Mouse (Mus musculus) kidney, embryonic 14.5 days (tissue): ENCODE measurements around the gene Ccl12. TPM values are rescaled to one million over a fixed set of nuclear protein-coding genes. Genes with fewer than 3 reads are reported as not detected.

Experiments used
- ATAC-seq: fragments of 200-750 bp; cut with Nextera tagmentation; 2 replicates; pipeline ENCODE4 v1.8.0; 2017; ENCODE audit warnings: moderate number of reproducible peaks, mild to moderate bottlenecking, moderate TSS enrichment, moderate library complexity; ENCODE audit not compliant: low FRiP score, low TSS enrichment
- H3K27ac ChIP-seq: fragments of 300-500 bp; sonication (generic); 2 replicates; pipeline ENCODE4 v1.5.1; 2014; ENCODE audit warnings: low read depth, mild to moderate bottlenecking, low read length, moderate library complexity, mixed read lengths
- H3K27me3 ChIP-seq: fragments of 300-500 bp; sonication (generic); 2 replicates; pipeline ENCODE4 v1.6.1; 2014; ENCODE audit warnings: mild to moderate bottlenecking, low read length; ENCODE audit not compliant: control insufficient read depth, insufficient read depth
- H3K36me3 ChIP-seq: fragments of 300-500 bp; sonication (generic); 2 replicates; pipeline ENCODE4 v1.6.1; 2014; ENCODE audit warnings: low read length, mixed read lengths; ENCODE audit not compliant: control insufficient read depth, insufficient read depth
- H3K4me1 ChIP-seq: fragments of 300-500 bp; sonication (generic); 2 replicates; pipeline ENCODE4 v1.6.1; 2014; ENCODE audit warnings: low read length, mixed read lengths; ENCODE audit not compliant: control insufficient read depth, insufficient read depth
- H3K4me2 ChIP-seq: fragments of 300-500 bp; sonication (generic); replicated peaks from 2 replicates; pipeline ENCODE4 v1.6.1; 2014; ENCODE audit warnings: low read depth, mild to moderate bottlenecking, low read length
- H3K4me3 ChIP-seq: fragments of 300-500 bp; sonication (generic); 2 replicates; pipeline ENCODE4 v1.5.1; 2014; ENCODE audit warnings: mild to moderate bottlenecking, low read length
- H3K9ac ChIP-seq: fragments of 300-500 bp; sonication (generic); 2 replicates; pipeline ENCODE4 v1.6.1; 2014; ENCODE audit warnings: low read depth, mild to moderate bottlenecking, low read length, moderate library complexity
- H3K9me3 ChIP-seq: fragments of 300-500 bp; sonication (generic); 2 replicates; pipeline ENCODE4 v1.6.1; 2016; ENCODE audit warnings: low read length; ENCODE audit not compliant: control insufficient read depth
- WGBS: fragments of 180-500 bp; shearing (Covaris S2); extraction: QIAGEN DNeasy Blood & Tissue Kit; methylation state at CpG from one replicate; pipeline ENCODE4 v1.1.7; 2014; 5-methylcytosine and 5-hydroxymethylcytosine counted together
- polyA plus RNA-seq: library from polyadenylated mRNA; unstranded; fragments of >200 nt; fragmentation: Nextera tagmentation; extraction: Ambion mirVana; gene quantifications from 2 replicates; pipeline ENCODE4 v1.2.1, GENCODE M21; 2014

Ccl12 gene
- polyA plus RNA-seq, result 0.51 and 1.7 TPM in 2 replicates

- Histone ChIP-seq H3K4me3 (no peak within 1 kb of the TSS), H3K9me3 (no peaks in the 10 kb centered on the region), H3K9ac (no peak within 1 kb of the TSS), H3K36me3 (no peaks in the 10 kb centered on the region), H3K27ac (no peak within 1 kb of the TSS), H3K4me2 (no peak within 1 kb of the TSS), H3K27me3 (no peaks in the 10 kb centered on the region), H3K4me1 (no peaks in the 10 kb centered on the region)
- 68% methylated on average over 2 of the region's 2 CpGs for whole genome bisulfite sequencing
- ATAC-seq, result no peak
Observed at GRCm38 (mm10) chr11:82101529-82101928, at the start of gene Ccl12. Gene Ccl12, plus strand, starts transcription at chr11:82101845.

GRCm38 (mm10) chr11:82053849-82054248 lies 47.8 kb upstream of the Ccl12 start:
- no peaks in the 10 kb centered on the region for H3K4me1 ChIP-seq
- H3K27me3 ChIP-seq, result no peaks in the 10 kb centered on the region
- WGBS, result 80% methylated on average over 7 of the region's 7 CpGs
- no peak overlapping the region for H3K4me3 ChIP-seq
- H3K9me3 ChIP-seq, result no peaks in the 10 kb centered on the region
- no peak overlapping the region for H3K27ac ChIP-seq
- ATAC-seq, result no peak
- no peaks in the 10 kb centered on the region for H3K36me3 ChIP-seq
- no peak overlapping the region for H3K4me2 ChIP-seq
- no peak overlapping the region for H3K9ac ChIP-seq

- no peaks in the 10 kb centered on the region for H3K36me3 ChIP-seq
- no peak within 1 kb of the TSS for H3K27ac ChIP-seq
- ATAC-seq, result no peak
- H3K4me1 ChIP-seq, result no peaks in the 10 kb centered on the region
- H3K4me3 ChIP-seq, result no peak within 1 kb of the TSS
- H3K9me3 ChIP-seq, result no peaks in the 10 kb centered on the region
- no peak within 1 kb of the TSS for H3K9ac ChIP-seq
- no peak within 1 kb of the TSS for H3K4me2 ChIP-seq
- WGBS, result 70% methylated on average over 6 of the region's 6 CpGs
- H3K27me3 ChIP-seq, result no peaks in the 10 kb centered on the region
Observed at GRCm38 (mm10) chr11:82057646-82058045, 44.0 kb upstream of the Ccl12 start, which contains the start of gene Ccl11. Gene Ccl11, plus strand, starts transcription at chr11:82057823.

DNA sequence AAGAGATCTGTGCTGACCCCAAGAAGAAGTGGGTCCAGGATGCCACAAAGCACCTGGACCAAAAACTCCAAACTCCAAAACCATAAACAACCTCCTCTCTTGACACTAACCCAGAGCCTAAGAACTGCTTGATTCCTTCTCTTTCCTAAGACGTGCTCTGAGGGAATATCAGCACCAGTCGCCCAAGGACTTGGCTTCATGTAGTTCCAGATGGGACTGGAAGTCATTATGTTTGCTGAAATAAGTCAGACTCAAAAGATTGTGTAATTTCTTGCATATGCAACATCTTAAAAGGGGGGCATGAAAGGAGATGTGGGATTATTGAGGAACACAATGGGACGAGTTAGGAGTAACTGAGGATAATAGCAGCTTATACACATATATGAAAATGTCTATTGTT lies 39.4 kb upstream of the Ccl12 start:
- no peaks in the 10 kb centered on the region for H3K4me1 ChIP-seq
- no peak overlapping the region for H3K27ac ChIP-seq
- 85% methylated on average over 3 of the region's 3 CpGs for WGBS

GRCm38 (mm10) chr11:82063454-82063853 lies 38.2 kb upstream of the Ccl12 start:
- no peak for ATAC-seq
- Histone ChIP-seq H3K4me3 (no peak overlapping the region), H3K27me3 (no peaks in the 10 kb centered on the region), H3K9ac (no peak overlapping the region), H3K4me2 (no peak overlapping the region), H3K4me1 (no peaks in the 10 kb centered on the region), H3K36me3 (no peaks in the 10 kb centered on the region), H3K27ac (no peak overlapping the region), H3K9me3 (no peaks in the 10 kb centered on the region)
- WGBS, result 73% methylated on average over 2 of the region's 2 CpGs

More for the DNA sequence above, 39.4 kb upstream of the Ccl12 start:
- Histone ChIP-seq H3K9ac (no peak overlapping the region), H3K27me3 (no peaks in the 10 kb centered on the region), H3K9me3 (no peaks in the 10 kb centered on the region), H3K4me3 (no peak overlapping the region), H3K4me2 (no peak overlapping the region), H3K36me3 (no peaks in the 10 kb centered on the region)
- ATAC-seq, result no peak

- H3K27ac ChIP-seq, result no peak overlapping the region
- WGBS, result 76% methylated on average over 7 of the region's 7 CpGs
- H3K4me1 ChIP-seq, result no peaks in the 10 kb centered on the region
- no peaks in the 10 kb centered on the region for H3K27me3 ChIP-seq
- H3K9me3 ChIP-seq, result no peaks in the 10 kb centered on the region
- no peak overlapping the region for H3K4me2 ChIP-seq
- no peaks in the 10 kb centered on the region for H3K36me3 ChIP-seq
- no peak for ATAC-seq
- no peak overlapping the region for H3K9ac ChIP-seq
- no peak overlapping the region for H3K4me3 ChIP-seq
Observed at GRCm38 (mm10) chr11:82066953-82067571, 34.6 kb upstream of the Ccl12 start.

GRCm38 (mm10) chr11:82071076-82071475 lies 30.6 kb upstream of the Ccl12 start:
- Histone ChIP-seq H3K36me3 (no peaks in the 10 kb centered on the region), H3K4me2 (no peak overlapping the region), H3K4me3 (no peak overlapping the region), H3K27ac (no peak overlapping the region), H3K27me3 (no peaks in the 10 kb centered on the region), H3K9ac (no peak overlapping the region), H3K9me3 (no peaks in the 10 kb centered on the region), H3K4me1 (no peaks in the 10 kb centered on the region)
- no peak for ATAC-seq
- 68% methylated on average over 3 of the region's 3 CpGs for WGBS

DNA sequence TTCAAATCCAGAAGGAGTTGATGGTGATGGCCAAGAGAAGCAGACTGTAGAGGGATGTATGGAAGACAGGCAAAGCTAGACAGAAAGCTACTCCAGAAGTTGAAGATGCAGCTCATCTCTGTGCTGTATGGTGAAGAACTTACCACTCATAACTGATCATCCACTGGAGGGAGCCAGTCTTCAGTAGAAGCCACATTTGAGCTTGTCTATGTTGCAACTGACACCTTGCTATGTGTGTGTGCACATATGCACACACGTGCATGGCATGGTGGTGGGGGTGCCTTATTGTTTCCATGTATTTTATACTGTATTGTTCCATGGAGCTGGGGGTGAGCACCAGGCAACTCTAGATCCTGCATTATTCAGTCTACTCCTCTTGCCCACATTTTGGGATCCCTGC lies 29.3 kb upstream of the Ccl12 start:
- H3K4me1 ChIP-seq, result no peaks in the 10 kb centered on the region
- H3K27me3 ChIP-seq, result no peaks in the 10 kb centered on the region
- H3K27ac ChIP-seq, result no peak overlapping the region
- 62% methylated on average over 1 of the region's 1 CpGs for WGBS
- no peak overlapping the region for H3K4me3 ChIP-seq
- H3K36me3 ChIP-seq, result no peaks in the 10 kb centered on the region
- H3K9me3 ChIP-seq, result no peaks in the 10 kb centered on the region
- H3K4me2 ChIP-seq, result no peak overlapping the region
- H3K9ac ChIP-seq, result no peak overlapping the region
- no peak for ATAC-seq

- H3K4me2 ChIP-seq, result no peak overlapping the region
- no peaks in the 10 kb centered on the region for H3K27me3 ChIP-seq
- H3K9ac ChIP-seq, result no peak overlapping the region
- no peaks in the 10 kb centered on the region for H3K4me1 ChIP-seq
- ATAC-seq, result no peak
- H3K4me3 ChIP-seq, result no peak overlapping the region
- no peak overlapping the region for H3K27ac ChIP-seq
- no peaks in the 10 kb centered on the region for H3K9me3 ChIP-seq
- WGBS, result 65% methylated on average over 3 of the region's 3 CpGs
- H3K36me3 ChIP-seq, result no peaks in the 10 kb centered on the region
Observed at GRCm38 (mm10) chr11:82072984-82073383, 28.7 kb upstream of the Ccl12 start.
